Mouse (Mus musculus) lung, postnatal 14 days (tissue): ENCODE results near the gene Mettl4.
A peak's percentile ranks its signal among the peaks of the same experiment; 100 is the strongest.

Source experiments
- DNase-seq: peaks from one replicate; pipeline ENCODE4 v3.0.0; 2021

Gene Mettl4

GRCm38 (mm10) chr17:94749466-94750135, at the start of gene Mettl4:
Mettl4 (minus strand) TSS chr17:94750019.
- DNase-seq = peak; percentile 93

- DNase-seq = no peak
Measured at GRCm38 (mm10) chr17:94778871-94779482, 29.2 kb upstream of the Mettl4 start.

- DNase-seq = no peak
Measured at GRCm38 (mm10) chr17:94768491-94768890, 18.7 kb upstream of the Mettl4 start.

GRCm38 (mm10) chr17:94764711-94765110, 14.9 kb upstream of the Mettl4 start:
- no peak for DNase-seq

DNA sequence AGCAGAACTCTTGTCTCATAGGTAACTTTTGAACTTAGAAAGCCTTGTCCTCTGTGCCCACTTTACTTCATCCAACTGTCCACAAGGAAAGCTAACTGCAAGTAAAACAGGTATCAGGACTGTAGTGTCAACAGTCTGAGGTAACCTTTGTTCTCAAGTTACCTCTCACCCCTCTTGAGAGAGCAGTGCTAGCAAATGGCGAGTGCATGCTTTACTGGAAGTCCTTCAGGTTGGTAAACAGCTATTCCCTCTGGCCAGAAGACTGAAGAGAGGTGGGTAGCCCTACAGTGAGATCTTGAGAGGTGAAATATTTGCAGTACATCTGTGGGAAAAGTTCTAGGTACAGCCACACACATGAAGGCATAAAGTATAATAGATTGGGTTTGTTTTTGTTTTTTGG, 14.2 kb upstream of the Mettl4 start:
- no peak for DNase-seq

DNA sequence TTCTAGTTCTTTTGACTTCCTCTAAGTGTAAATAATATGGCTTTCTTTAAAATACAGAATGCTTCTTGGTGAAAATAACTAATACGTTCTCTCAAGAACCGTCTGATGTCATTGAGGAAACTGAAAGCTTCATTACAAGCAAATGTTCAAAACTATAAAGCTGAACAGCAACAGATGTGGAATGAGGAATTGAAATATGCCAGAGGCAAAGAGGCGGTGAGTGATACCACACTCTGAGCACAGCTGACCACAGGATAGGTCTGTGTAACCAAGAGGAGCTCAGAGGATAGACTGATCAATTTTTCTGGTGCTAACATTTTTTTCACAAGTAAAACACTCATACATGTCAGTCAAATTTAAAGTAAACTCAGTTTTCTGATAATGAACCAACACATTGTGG, 12.6 kb upstream of the Mettl4 start:
- DNase-seq = no peak

DNA sequence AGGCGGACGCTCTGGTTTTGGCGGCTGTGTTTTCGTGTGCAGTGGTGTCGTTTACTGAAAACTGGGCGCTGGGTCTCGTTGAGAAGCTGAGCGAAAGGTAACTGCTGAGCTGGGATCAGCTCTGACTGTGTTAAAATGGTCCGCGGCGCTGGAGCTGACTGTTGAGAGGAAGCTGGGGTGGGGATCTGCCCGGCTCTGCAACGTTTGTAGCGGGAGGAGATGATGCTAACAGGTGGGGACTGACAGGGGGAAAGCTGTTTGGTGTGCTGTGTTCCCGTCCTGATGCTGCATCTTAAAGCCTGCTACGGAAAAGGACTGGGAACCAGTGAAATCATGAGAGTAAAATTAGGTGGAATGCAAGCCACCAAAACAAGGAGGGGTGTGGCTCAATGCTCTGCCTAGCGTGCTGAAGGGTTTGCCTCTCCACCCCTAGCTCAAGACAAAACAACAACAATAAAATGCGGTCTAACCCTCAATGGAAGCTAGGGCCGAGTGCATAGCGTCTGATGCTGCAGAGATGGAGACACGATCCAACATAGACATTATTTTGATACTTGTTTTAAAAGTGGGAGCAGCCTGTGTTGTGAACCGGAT, 414 bp upstream of the Mettl4 start:
- no peak for DNase-seq

- DNase-seq = no peak
Measured at GRCm38 (mm10) chr17:94738173-94738572, 11.6 kb downstream of the Mettl4 start.

GRCm38 (mm10) chr17:94735885-94736284, 13.9 kb downstream of the Mettl4 start:
- no peak for DNase-seq

DNA sequence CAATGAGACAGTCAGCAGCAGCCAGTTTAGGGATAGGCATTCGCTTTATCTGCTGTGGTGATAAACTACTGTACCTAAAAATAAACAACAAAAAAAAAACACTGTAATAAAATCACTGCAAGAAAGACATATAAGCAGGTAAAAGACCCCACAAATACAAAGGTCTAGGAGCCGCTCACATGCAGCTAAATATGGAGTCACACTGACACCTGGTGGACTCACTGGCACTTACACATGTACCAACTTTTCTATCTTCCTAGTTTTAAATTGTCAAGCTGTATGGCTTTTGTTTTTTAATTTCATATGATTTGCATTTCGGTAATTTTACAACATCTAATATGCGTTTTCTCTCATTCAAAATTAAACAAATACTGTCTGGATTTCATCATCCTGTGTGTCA, 14.4 kb downstream of the Mettl4 start:
- no peak for DNase-seq

GRCm38 (mm10) chr17:94730416-94730815, 19.4 kb downstream of the Mettl4 start:
- DNase-seq = peak; percentile 10

DNA sequence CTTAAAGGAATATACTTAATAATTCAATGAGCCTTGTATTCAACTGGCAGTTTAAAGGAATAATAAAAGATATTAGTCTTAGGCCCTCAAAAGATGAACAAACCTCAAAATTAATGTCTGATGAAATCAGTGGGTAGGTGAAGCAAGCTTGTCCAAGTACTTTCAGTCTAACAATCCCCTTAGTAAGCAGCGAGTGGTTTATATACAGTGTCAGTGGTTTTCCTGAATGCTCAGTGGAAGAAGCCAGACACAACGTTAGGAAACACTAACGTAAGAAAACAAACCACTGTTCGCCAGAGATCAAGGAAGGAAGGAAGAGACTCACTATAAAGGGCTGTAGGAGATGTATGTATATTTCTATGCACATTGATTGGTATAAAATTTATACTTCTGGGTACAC, 23.1 kb downstream of the Mettl4 start:
- DNase-seq = no peak

DNA sequence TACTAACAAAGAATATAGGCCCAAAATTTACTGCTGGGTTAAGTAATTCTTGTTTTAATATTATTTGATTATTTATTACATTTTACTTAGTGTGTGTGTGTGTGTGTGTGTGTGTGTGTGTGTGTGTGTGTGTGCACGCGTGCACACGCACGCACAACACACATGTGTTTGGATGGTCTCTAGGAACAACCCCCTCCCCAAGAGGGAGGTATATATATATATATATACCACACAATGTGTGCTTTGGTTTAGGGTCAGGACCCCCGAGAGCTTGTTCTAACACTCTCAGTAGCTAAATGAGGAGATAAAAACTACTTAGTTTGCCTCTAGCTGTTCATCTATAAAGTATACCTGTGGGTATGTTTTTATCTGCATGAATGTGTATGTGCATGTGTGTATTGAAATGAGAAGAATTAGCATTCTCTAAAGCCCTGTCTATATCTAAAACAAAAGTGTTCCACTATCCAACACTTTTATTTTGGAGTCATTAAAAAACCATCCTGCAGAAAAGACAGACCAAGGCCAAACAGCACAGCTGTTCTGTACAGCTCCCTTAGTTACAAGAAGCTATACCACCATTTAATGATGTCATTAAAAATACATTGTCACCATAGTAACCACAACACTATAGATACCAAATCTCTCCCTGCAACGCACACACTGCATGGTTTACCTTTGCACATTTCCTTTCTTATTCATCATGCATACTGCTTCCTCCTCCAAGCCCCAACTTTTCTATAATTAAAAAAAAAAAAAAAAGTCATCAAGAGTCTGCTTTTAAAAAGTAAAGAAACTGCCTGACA, 76.1 kb downstream of the Mettl4 start:
- no peak for DNase-seq
